Mouse (Mus musculus) erythroblast, adult 5-6 weeks (primary cell): ENCODE results near the gene Mau2. TPM values are rescaled to one million over a fixed set of nuclear protein-coding genes. Genes with fewer than 3 reads are reported as not detected.
"Not testable (repeated sequence)": the region's sequence is repeated elsewhere in the genome, so short reads cannot be mapped to it uniquely, and the experiment has no call there.

ENCODE experiments used
- ATAC-seq: replicated peaks from 2 replicates; pipeline ENCODE4 v1.8.0; 2016; ENCODE audit warnings: moderate number of reproducible peaks, mild to moderate bottlenecking, moderate TSS enrichment, inconsistent platforms; ENCODE audit not compliant: poor library complexity, low FRiP score, severe bottlenecking
- total RNA-seq, 2 experiments: library from RNA; stranded (forward) in 1 of 2; stranded (reverse) in 1 of 2; fragments of 150-400 nt in 1 of 2; fragments of 200-764, 138-1000 nt in 1 of 2; gene quantifications; 2 replicates each; pipeline versions ENCODE4 v1.2.3 to v1.2.4; 2015 to 2017; ENCODE audit warnings: low replicate concordance in 2 of 2

The Mau2 gene
- total RNA-seq (2015; ENCODE audit: low replicate concordance): 24.0 and 33.9 TPM in 2 replicates
- 47.4 and 49.5 TPM in 2 replicates for total RNA-seq (2017; ENCODE audit: low replicate concordance)

- peak; percentile 91 for ATAC-seq
Observed at GRCm38 (mm10) chr8:70042583-70043455, at the start of gene Mau2, which contains the start of gene Sugp1. Gene Mau2 (minus strand): TSS chr8:70042734. Gene Sugp1 (plus strand): TSS chr8:70042813.

GRCm38 (mm10) chr8:70089296-70089960, 46.9 kb upstream of the Mau2 start:
- ATAC-seq: no peak

DNA sequence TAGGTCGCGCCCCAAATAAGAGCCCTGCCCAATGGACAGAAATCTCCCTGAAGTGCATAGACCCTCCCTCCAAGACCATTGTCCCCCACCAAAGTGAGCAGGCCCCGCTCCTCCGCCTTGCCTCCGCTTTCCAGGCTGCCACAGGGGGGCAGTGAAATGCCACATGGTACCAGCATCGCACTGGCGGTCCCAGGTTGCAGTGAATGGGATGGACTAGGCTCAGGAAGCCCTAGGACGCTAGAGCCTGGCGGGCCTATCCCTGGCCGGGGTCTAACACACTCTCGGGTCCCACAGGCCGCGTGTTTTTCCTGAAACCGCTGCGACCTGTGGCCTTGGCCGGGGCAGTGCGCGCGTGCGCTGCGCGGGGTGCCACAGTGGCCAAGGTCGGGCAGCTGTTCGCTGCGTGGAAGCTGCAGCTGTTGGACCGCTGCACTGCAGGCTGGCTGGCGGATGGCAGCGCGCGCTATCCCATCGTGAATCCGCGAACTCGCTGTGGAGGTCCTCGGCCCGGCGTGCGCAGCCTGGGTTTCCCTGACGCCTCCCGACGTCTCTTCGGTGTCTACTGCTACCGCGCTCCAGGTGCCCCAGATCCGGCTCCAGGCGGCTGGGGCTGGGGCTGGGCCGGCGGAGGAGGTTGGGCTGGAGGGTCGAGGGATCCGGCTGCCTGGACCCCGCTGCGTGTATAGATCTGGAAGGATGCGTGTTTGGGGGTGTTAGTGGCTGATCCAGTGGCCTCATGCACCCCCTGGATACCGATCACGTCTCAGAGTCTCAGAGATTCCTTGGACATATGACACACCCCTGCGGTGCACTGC, 45.5 kb upstream of the Mau2 start:
- ATAC-seq: no peak

DNA sequence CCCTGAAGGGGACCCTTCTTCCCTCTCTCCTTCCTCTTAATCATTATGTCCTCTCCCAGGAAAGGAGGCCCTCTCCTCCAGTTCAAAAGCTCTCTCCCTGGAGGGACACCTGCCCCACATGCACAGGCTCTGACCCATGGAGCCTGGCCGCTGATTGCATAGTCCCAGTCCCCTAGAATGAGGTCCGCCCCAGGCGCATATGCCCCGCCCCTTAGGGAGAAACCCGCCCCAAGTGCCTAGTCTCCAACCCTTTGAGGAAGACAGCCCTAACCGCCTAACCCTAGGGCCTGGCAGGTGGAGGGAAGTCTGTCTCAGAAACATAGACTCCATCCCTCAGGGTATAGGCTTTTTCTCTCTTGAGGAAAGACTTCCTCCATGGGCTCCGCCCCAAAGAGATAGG, 44.7 kb upstream of the Mau2 start:
- ATAC-seq: no peak

DNA sequence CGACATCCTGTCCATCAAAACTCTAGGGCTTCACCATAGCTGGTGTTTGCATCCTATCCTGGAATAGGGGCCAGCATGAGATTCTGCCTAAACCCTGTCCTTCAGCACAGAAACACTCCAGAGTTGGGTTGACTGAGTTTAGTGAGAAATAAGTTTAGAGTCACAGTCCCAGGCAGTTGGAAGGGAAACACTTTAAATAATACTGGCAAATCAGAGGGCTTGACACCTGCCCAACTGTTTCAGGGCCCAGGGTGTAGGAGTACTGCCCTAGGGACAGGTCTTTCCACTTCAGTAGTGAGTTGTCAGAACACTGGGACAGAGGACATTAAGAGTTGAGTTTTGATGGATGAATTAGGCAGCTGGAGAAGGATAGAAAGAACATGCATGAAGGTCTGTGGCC, 43.6 kb upstream of the Mau2 start:
- ATAC-seq: no peak

- 0 out of 2 replicates have a peak, but pooled peaks have one; percentile 22 for ATAC-seq
Observed at GRCm38 (mm10) chr8:70084191-70085065, 41.9 kb upstream of the Mau2 start.

DNA sequence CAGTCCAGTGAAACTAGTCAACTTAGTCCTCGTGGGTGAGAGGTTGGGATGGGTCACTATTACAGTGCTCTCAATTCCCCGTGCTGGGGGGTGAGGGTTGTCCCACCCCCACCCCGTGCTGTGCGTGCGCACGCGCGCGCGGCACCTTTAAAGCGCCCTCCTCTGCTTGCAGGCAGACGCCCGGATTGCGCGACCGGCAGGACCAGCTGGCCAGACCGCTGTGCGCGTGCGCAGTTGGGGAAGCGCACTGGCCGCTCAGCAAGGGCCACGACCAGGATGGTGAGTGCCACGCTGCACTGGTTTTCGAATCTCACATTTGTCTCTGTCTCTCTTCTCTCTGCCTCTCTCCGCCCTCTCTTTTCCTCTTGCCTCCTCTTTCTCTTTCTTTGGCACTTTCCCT, 40.8 kb upstream of the Mau2 start, which contains the start of gene Hapln4:
Hapln4 (plus strand) TSS at position 173 of the 400 bp plus-strand sequence.
- no peak for ATAC-seq

GRCm38 (mm10) chr8:70081976-70082375, 39.4 kb upstream of the Mau2 start:
- ATAC-seq: no peak

DNA sequence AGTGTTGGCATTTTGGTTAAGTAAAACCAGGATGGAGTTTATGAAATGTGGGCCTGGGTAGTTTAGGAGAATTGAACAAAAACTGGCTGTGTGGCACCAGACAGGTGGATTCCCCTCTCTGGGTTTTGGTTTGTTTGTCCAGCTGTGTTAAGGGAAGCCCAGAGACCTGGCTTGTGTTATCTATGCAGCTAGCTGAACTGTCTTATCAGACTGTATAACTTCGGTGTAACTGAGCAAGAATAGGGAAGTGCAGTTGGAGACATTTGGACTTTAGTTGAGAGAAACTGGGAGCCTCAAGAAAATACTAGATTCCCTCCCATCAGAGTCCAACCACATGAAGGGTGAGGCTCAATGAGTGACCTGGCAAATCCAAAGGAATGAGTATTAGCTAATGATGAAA, 31.1 kb upstream of the Mau2 start:
- ATAC-seq: no peak

GRCm38 (mm10) chr8:70073120-70073519, 30.6 kb upstream of the Mau2 start:
- no peak for ATAC-seq

- no peak for ATAC-seq
Observed at GRCm38 (mm10) chr8:70072441-70073069, 30.0 kb upstream of the Mau2 start, which contains the start of gene Tm6sf2. Gene Tm6sf2 (plus strand): TSS chr8:70072924.

GRCm38 (mm10) chr8:70071836-70072440, 29.4 kb upstream of the Mau2 start:
- no peak for ATAC-seq

- ATAC-seq: no peak
Observed at GRCm38 (mm10) chr8:70057721-70058120, 15.2 kb upstream of the Mau2 start.

DNA sequence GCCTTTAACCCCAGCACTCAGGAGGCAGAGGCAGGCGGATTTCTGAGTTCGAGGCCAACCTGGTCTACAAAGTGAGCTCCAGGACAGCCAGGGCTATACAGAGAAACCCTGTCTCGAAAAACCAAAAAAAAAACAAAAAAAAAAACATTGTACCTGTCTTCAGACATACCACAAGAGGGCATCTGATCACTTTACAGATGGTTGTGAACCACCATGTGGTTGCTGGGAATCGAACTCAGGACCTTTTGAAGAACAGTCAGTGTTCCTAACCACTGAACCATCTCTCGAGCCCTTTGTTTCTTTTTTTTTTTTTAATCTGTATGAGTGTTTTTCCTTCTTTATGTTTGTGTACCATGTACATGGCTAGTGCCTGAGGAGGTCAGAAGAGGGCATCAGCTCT, 7.9 kb upstream of the Mau2 start:
- ATAC-seq: not testable (repeated sequence)

GRCm38 (mm10) chr8:70049662-70050061, 7.1 kb upstream of the Mau2 start:
- no peak for ATAC-seq

- no peak for ATAC-seq
Observed at GRCm38 (mm10) chr8:70043996-70044395, 1.5 kb upstream of the Mau2 start.

DNA sequence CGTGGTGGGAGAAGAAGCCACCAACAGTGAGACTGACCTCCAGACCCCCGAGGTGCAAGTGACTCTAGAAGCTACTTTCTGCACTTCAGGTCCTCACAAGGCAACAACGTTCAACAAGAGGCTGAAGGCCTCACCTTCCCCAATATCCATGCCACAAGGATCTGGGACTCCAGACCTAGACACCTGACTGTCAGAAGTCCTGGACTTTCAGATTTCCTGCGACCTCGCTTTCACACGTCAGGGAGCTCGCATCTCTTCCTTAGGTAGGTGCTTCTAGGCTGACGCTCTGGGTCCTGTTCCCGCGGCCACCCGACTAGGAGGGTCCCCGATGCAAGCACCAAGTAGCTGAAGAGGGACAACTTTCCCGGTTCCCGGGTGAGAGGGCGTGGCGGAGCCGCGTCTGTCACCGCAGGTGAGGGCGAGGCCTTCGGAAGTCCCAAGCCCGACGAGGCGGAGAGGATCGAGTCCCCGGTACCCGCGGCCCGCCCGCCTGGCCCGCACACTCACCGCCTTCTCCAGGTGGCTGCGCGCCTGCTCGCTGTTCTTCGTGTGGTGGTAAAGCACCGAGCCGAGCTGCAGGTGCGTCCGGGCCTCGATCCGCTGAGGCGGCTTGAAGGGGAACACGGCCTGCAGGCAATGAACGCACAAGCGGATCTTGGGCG, 518 bp downstream of the Mau2 start:
- ATAC-seq: peak; percentile 33

DNA sequence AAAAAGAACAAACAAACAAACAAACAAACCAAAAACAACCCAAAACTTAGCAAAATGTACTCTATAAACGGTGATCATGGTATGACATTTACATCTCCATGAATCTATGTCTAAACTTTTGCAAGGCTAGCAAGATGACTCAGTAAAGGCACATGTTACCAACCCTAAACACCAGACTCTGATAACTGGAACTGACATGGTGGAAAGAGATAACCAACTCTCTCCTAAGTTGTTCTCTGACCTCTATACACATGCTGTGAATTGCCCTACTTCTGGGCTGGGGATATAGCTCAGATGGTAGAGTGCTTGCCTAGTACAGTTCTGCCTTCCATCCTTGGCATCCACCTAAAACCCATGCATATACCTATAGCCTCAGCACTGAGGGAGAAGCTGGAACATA, 4.5 kb downstream of the Mau2 start:
- peak; percentile 26; the same call in 1 of the 2 replicates for ATAC-seq
